Mouse (Mus musculus): ENCODE measurements around the gene Celf2.

DNA sequence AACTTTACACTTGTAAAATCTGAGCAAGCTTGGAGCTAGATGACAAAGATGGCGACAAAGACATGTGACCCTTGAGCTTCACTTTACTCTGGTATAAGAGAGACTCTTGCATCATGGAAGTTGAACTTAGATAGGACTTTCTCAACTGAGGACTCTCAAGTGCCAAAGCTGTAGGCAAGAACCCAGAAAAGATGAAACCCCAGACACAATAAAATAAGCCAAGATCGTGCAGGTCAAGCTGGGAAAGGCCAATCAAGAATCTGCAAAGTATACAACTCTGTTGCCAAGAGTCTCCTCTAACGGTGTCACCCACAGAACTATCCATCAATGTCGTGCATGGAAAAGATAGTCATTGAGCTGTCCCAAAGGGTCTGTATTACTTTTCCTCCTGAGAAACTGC lies 558.7 kb downstream of the Celf2 start:
- no peak for TF ChIP-seq CHD2 (IDR thresholded peaks at IDR 0.05; ENCODE audit: low read depth, low read length)
- TF ChIP-seq MAFK (IDR thresholded peaks at IDR 0.05; ENCODE audit: insufficient read depth, low read depth, low read length) = no peak
- TF ChIP-seq ZNF384 (IDR thresholded peaks at IDR 0.05; ENCODE audit: low read depth, low read length) = no peak
- no peak for TF ChIP-seq HCFC1 (IDR thresholded peaks at IDR 0.05; ENCODE audit: borderline replicate concordance, insufficient read depth, low read length)

Data from ES-E14 (cell line).